Mouse (Mus musculus): ENCODE measurements around the gene Slc1a4. TPM values are rescaled to one million over a fixed set of nuclear protein-coding genes. Genes with fewer than 3 reads are reported as not detected.
A peak's percentile ranks its signal among the peaks of the same experiment; 100 is the strongest.

The Slc1a4 gene
- polyA plus RNA-seq, 2 experiments: 4.3 to 6.5 TPM

GRCm38 (mm10) chr11:20326328-20326995 is 6.1 kb downstream of the Slc1a4 start:
- no peak overlapping the region for H3K4me3 ChIP-seq (ENCODE audit: insufficient read depth in 1 of 2, low read depth in 2 of 2, low read length in 2 of 2)
- TF ChIP-seq CTCF (IDR thresholded peaks at IDR 0.05; ENCODE audit: low read depth) (no peak), EP300 (IDR thresholded peaks at IDR 0.05; ENCODE audit: low read depth) (no peak)
- DNase-seq (ENCODE audit: low read depth in 3 of 3, low spot score in 3 of 3) (no peak), ATAC-seq (ENCODE audit: insufficient read depth) (no peak)
- H3K27me3 ChIP-seq (ENCODE audit: control insufficient read depth, insufficient read depth, low read length): no peaks in the 10 kb centered on the region
- H3K9me3 ChIP-seq (ENCODE audit: control insufficient read depth, low read length): no peaks in the 10 kb centered on the region
- WGBS (ENCODE audit: insufficient replicate concordance): 79% methylated on average over 11 of the region's 11 CpGs
- peaks cover 27 to 34% of the 10 kb centered on the region in 2 experiments for H3K4me1 ChIP-seq (replicated peaks; ENCODE audit: control insufficient read depth in 2 of 2, insufficient read depth in 2 of 2, low read length in 1 of 2)
- H3K36me3 ChIP-seq (replicated peaks; ENCODE audit: control insufficient read depth, insufficient read depth, low read depth): no peaks in the 10 kb centered on the region
- H3K9ac ChIP-seq (replicated peaks): no peak overlapping the region
- no peak overlapping the region for H3K27ac ChIP-seq
- no peak overlapping the region for H3K4me2 ChIP-seq (ENCODE audit: low read depth)

GRCm38 (mm10) chr11:20325073-20325694 is 7.3 kb downstream of the Slc1a4 start:
- TF ChIP-seq CTCF (IDR thresholded peaks at IDR 0.05; ENCODE audit: low read depth) (no peak), EP300 (IDR thresholded peaks at IDR 0.05; ENCODE audit: low read depth) (no peak; the same call in 1 of the 2 replicates)
- ATAC-seq (ENCODE audit: insufficient read depth): peak; percentile 63; the same call in 1 of the 2 replicates

GRCm38 (mm10) chr11:20324006-20324405 is 8.5 kb downstream of the Slc1a4 start:
- no peak for ATAC-seq (ENCODE audit: insufficient read depth)
- Histone ChIP-seq H3K9ac (replicated peaks) (no peak overlapping the region), H3K4me1 (replicated peaks; ENCODE audit: control insufficient read depth in 2 of 2, insufficient read depth in 2 of 2, low read length in 1 of 2) (peaks cover 16 to 18% of the 10 kb centered on the region in 2 experiments), H3K27me3 (ENCODE audit: control insufficient read depth, insufficient read depth, low read length) (no peaks in the 10 kb centered on the region), H3K9me3 (ENCODE audit: control insufficient read depth, low read length) (no peaks in the 10 kb centered on the region), H3K4me3 (ENCODE audit: insufficient read depth in 1 of 2, low read depth in 2 of 2, low read length in 2 of 2) (no peak overlapping the region), H3K27ac (no peak overlapping the region), H3K36me3 (replicated peaks; ENCODE audit: control insufficient read depth, insufficient read depth, low read depth) (no peaks in the 10 kb centered on the region), H3K4me2 (ENCODE audit: low read depth) (no peak overlapping the region)
- no peak for TF ChIP-seq EP300 (IDR thresholded peaks at IDR 0.05; ENCODE audit: low read depth)
- TF ChIP-seq CTCF (IDR thresholded peaks at IDR 0.05; ENCODE audit: low read depth): no peak
- WGBS (ENCODE audit: insufficient replicate concordance): 81% methylated on average over 3 of the region's 3 CpGs
- no peak for DNase-seq (ENCODE audit: low read depth in 3 of 3, low spot score in 3 of 3)

More at GRCm38 (mm10) chr11:20325073-20325694, 7.3 kb downstream of the Slc1a4 start:
- Histone ChIP-seq H3K4me3 (ENCODE audit: insufficient read depth in 1 of 2, low read depth in 2 of 2, low read length in 2 of 2) (no peak overlapping the region), H3K4me2 (ENCODE audit: low read depth) (peak overlapping the region; percentile 18), H3K36me3 (replicated peaks; ENCODE audit: control insufficient read depth, insufficient read depth, low read depth) (no peaks in the 10 kb centered on the region), H3K27ac (peak overlapping the region; percentile 13; the same call in 1 of the 2 replicates), H3K4me1 (replicated peaks; ENCODE audit: control insufficient read depth in 2 of 2, insufficient read depth in 2 of 2, low read length in 1 of 2) (peaks cover 19 to 25% of the 10 kb centered on the region in 2 experiments), H3K27me3 (ENCODE audit: control insufficient read depth, insufficient read depth, low read length) (no peaks in the 10 kb centered on the region), H3K9me3 (ENCODE audit: control insufficient read depth, low read length) (no peaks in the 10 kb centered on the region), H3K9ac (replicated peaks) (no peak overlapping the region)
- DNase-seq (ENCODE audit: low read depth in 3 of 3, low spot score in 3 of 3): peak in 2 of 3 experiments; percentile 36 to 50
- 35% methylated on average over 9 of the region's 9 CpGs for WGBS (ENCODE audit: insufficient replicate concordance)

- Histone ChIP-seq H3K27me3 (ENCODE audit: control insufficient read depth, insufficient read depth, low read length) (no peaks in the 10 kb centered on the region), H3K4me1 (replicated peaks; ENCODE audit: control insufficient read depth in 2 of 2, insufficient read depth in 2 of 2, low read length in 1 of 2) (peaks cover 16 to 18% of the 10 kb centered on the region in 2 experiments), H3K36me3 (replicated peaks; ENCODE audit: control insufficient read depth, insufficient read depth, low read depth) (no peaks in the 10 kb centered on the region), H3K4me2 (ENCODE audit: low read depth) (no peak overlapping the region), H3K9me3 (ENCODE audit: control insufficient read depth, low read length) (no peaks in the 10 kb centered on the region), H3K9ac (replicated peaks) (no peak overlapping the region), H3K27ac (no peak overlapping the region), H3K4me3 (ENCODE audit: insufficient read depth in 1 of 2, low read depth in 2 of 2, low read length in 2 of 2) (no peak overlapping the region)
- TF ChIP-seq CTCF (IDR thresholded peaks at IDR 0.05; ENCODE audit: low read depth) (no peak), EP300 (IDR thresholded peaks at IDR 0.05; ENCODE audit: low read depth) (no peak)
- DNase-seq (ENCODE audit: low read depth in 3 of 3, low spot score in 3 of 3): no peak
- WGBS (ENCODE audit: insufficient replicate concordance): 74% methylated on average over 3 of the region's 3 CpGs
- ATAC-seq (ENCODE audit: insufficient read depth): no peak
Observed at GRCm38 (mm10) chr11:20322366-20322765, 10.1 kb downstream of the Slc1a4 start.

- Histone ChIP-seq H3K36me3 (replicated peaks; ENCODE audit: control insufficient read depth, insufficient read depth, low read depth) (no peaks in the 10 kb centered on the region), H3K4me3 (ENCODE audit: insufficient read depth in 1 of 2, low read depth in 2 of 2, low read length in 2 of 2) (no peak overlapping the region), H3K4me1 (replicated peaks; ENCODE audit: control insufficient read depth in 2 of 2, insufficient read depth in 2 of 2, low read length in 1 of 2) (peaks cover 12 to 14% of the 10 kb centered on the region in 2 experiments), H3K27ac (no peak overlapping the region), H3K9me3 (ENCODE audit: control insufficient read depth, low read length) (no peaks in the 10 kb centered on the region), H3K27me3 (ENCODE audit: control insufficient read depth, insufficient read depth, low read length) (no peaks in the 10 kb centered on the region), H3K9ac (replicated peaks) (no peak overlapping the region), H3K4me2 (ENCODE audit: low read depth) (no peak overlapping the region)
- 65% methylated on average over 3 of the region's 3 CpGs for WGBS (ENCODE audit: insufficient replicate concordance)
- no peak for ATAC-seq (ENCODE audit: insufficient read depth)
- TF ChIP-seq EP300 (IDR thresholded peaks at IDR 0.05; ENCODE audit: low read depth): no peak
- no peak for TF ChIP-seq CTCF (IDR thresholded peaks at IDR 0.05; ENCODE audit: low read depth)
- DNase-seq (ENCODE audit: low read depth in 3 of 3, low spot score in 3 of 3): no peak
Observed at GRCm38 (mm10) chr11:20320661-20321060, 11.9 kb downstream of the Slc1a4 start.

Data from liver, embryonic 14.5 days (tissue).